Mouse (Mus musculus): ENCODE measurements at regions not wholly inside any gene's neighbourhood (a gene's known extent, or its start where the extent isn't known, plus 50 kb on each side); places are given as distances from the start of the nearest gene placed in this dataset.
"Not testable (repeated sequence)": the region's sequence is repeated elsewhere in the genome, so short reads cannot be mapped to it uniquely, and the experiment has no call there.

- intact Hi-C loops (cut with DNase I): no loop called here
- no peak for DNase-seq (ENCODE audit: extremely low spot score in 1 of 2, low spot score in 2 of 2)
Observed at GRCm38 (mm10) chrX:18727940-18728710, 266.9 kb upstream of the 4930578C19Rik start.

DNA sequence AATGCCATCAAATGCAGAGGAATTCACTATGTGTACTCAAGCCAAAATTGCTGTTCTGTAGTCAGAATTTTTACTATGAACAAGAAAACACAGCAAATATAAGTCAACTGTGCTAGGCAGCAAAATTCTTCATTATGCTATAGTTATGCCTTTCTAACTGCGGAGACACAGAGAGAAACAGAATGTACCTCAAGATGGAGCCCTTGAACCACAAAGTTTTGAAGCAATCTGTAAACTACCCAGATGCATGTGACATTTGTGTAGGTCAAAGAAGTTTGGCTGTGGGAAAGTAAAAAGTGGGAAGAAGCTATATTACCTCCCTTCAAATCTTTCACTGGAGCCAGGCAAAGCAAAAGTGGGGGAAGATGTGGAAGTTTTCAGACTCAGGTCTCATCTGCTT, 226.0 kb upstream of the 4930578C19Rik start:
- intact Hi-C loops (cut with DNase I): loop anchor here (10.0 kb wide), 1 partner anchor 548 kb away; no protein-coding TSS in a partner anchor
- peak in 1 of 2 experiments; percentile 1 for DNase-seq (ENCODE audit: extremely low spot score in 1 of 2, low spot score in 2 of 2)

GRCm38 (mm10) chrX:18667251-18667650, 206.1 kb upstream of the 4930578C19Rik start:
- intact Hi-C loops (cut with DNase I): not testable (repeated sequence)

GRCm38 (mm10) chrX:18663101-18663500, 201.9 kb upstream of the 4930578C19Rik start:
- DNase-seq (ENCODE audit: extremely low spot score in 1 of 2, low spot score in 2 of 2): no peak
- intact Hi-C loops (cut with DNase I): no loop called here

More at GRCm38 (mm10) chrX:18667251-18667650, 206.1 kb upstream of the 4930578C19Rik start:
- not testable (repeated sequence) for DNase-seq (ENCODE audit: extremely low spot score in 1 of 2, low spot score in 2 of 2)

DNA sequence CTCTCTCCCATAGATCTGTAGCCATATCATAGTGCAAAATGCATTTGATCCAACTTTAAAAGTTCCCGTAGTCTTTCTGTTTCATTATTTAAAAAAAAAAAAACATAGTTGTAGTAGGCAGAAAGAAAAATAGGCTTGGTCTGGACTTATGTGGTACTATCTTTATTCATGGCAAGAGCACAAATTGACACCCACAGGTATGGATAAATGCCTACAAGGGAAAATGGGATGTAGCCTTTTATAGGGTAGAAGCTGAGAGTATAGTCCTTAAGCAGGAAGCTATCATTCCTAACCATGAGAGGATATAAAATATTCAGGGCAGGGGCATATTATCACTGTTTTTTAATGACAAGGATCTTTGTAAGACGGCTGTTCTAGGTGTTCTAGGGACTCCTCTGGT, 157.4 kb upstream of the 4930578C19Rik start:
- intact Hi-C loops (cut with DNase I): no loop called here
- DNase-seq (ENCODE audit: extremely low spot score in 1 of 2, low spot score in 2 of 2): no peak
